Mouse (Mus musculus) right cerebral cortex, postnatal 36 days (tissue): ENCODE measurements at regions not wholly inside any gene's neighbourhood (a gene's known extent, or its start where the extent isn't known, plus 50 kb on each side); places are given as distances from the start of the nearest gene placed in this dataset.
A peak's percentile ranks its signal among the peaks of the same experiment; 100 is the strongest.

Experiments used
- DNase-seq, 2 experiments: peaks; one replicate each; pipeline ENCODE4 v3.0.0; 2022; ENCODE audit warnings: low spot score in 2 of 2, mixed read lengths in 1 of 2

DNA sequence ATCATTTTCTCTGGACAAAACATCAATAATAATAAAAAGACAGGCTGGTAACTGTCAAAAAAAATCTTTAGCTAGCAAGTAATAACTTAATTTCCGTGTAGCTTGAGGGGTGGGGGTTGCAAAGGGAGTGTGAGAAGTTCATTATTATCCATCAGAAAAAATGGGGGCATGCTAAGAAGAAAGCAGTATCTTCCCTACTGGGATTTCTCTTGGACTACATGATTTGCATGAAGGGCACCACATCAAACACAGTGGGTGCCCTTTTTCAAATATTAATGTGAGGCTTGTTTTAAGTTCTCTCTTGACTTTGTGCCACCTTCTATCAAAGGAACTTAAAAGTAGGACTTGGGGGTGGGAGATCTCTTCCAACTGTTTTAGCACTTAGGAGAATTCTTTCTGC is 783.4 kb upstream of the Manea start:
- DNase-seq, result no peak

DNA sequence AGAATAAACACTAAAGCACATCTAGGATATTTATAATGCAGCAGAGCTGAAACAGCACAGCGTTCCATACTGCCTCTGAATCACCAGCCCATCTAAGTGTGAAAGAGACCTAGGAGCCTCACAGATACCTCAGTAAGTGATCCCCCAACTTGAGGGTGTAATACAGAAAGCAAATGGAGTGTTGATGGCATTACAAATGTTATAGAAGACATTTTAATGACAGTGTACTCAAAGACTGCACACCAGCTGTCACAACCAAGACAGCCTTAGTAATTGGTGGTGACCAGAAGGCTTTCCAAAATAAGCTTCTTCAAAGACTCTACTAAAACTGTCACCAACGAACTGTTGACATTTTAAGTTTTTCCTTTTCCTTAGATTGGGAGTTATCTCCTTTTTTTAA is 771.3 kb upstream of the Manea start:
- DNase-seq, result peak; percentile 2

DNA sequence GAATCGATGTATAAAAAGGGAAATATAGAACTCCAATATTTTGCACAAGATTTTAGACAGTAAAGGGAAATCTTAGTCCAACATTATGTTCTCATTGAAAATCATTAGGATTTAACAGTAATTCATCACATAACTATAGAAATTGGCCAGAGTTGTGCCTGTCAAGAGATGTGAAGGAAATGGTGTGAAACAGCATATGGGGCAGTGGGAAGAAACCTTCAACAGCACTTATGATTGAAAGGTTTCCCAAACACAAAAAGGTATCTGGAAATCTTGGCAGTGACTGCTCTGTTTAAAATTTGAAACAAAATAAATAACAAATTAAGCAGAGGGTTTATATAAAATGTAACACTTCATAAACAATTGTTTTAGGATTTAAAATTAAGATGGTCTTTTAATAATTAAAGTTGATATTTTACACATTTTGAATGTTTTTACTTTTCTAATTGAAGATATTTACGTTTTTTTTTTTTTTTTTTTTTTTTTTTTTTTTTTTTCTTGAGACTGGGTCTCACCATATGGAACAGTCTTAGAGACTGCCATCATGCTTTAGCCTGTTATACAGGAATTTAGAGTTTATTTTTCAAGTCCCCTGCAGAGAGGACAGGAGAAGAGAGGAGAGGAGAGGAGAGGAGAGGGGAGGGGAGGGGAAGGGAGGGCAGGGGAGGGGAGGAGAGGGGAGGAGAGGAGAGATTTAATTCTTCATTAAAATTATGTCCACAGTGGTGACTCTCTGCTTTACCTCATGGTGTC is 770.6 kb upstream of the Manea start:
- no peak for DNase-seq

DNA sequence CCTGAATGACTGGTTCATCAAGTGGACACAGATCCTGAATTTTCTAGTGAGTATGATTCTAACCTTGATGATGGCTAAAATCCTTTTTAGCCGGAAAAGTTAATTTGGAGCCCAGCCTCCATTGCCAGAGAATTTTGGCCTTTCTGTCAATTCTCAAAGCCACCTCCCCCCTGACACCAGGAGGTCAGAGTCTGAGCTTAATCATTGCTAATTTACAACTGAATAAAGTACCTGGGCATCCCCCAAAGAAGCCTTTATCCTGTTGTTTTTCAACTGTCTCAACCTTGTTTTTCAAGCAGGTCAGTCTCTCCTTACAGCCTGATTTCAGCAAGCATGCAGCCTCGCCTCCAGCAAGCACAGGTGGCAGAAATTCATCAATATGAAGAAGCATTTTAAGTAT is 758.7 kb upstream of the Manea start:
- DNase-seq, result no peak

DNA sequence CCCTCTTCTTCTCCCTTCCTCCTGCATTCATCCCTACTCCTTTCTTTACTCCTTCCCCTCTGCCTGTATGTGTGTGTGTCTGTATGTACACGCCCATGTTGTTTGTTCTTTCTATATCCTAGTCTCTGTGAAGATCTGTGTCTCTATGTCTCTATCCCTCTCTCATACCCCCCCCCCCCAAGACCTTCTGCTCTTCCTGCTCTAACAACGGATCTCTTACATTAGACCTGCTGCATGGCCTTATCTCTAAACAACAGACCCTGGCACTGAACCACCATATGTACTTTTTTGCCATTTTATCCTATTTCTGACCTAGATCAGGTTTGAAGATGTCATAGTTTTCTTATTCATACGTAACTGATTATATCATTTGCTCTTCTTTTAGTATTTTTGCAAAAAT is 749.6 kb upstream of the Manea start:
- no peak for DNase-seq

DNA sequence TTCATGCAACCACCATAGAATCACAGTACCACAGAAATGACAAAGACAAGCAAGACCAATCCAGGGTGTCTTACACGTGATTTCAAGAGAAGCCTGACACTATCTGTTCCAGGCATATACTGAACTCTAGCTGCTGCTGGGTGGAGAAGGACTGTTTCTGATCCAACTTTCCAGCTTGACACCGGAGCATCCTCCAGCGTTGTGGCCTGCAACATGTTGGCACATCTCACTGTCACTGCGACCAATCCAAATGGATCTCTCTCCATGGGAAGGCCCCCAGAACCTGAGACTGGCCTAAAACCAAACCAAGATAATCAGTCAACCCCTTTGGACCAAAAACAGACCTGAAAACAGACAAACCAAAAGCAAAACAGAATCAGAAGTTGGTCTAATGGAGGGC is 703.3 kb upstream of the Manea start:
- no peak for DNase-seq

DNA sequence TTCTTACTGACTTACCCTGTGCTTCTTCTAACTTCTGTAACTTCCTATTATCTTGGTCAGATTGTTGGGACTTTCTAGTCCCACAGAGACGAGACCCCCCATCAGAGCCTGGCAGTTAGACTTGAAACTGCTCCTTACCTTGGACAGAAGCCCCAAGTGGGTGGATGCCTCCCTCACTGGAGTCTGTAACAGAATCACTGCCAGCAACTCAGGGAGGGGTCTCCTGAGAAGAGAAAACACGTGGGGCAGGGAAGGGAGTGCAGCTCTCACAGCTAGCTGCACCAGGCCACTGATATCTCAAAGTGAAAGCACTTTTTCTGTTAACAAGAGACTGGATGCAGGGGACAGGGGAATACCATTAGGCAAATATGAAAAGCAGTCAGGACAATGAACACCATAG is 702.5 kb upstream of the Manea start:
- no peak for DNase-seq
